Mouse (Mus musculus) lung, adult 2 months (tissue): ENCODE measurements around the gene Kctd14.
"Not testable (repeated sequence)": the region's sequence is repeated elsewhere in the genome, so short reads cannot be mapped to it uniquely, and the experiment has no call there.

Experiments
- CTCF ChIP-seq: fragments of 200-500 bp; IDR thresholded peaks from 2 replicates; pipeline ENCODE4 v1.5.1; 2011; ENCODE audit warnings: mild to moderate bottlenecking, low read length, control low read depth; ENCODE audit not compliant: insufficient read depth
- POLR2A ChIP-seq: fragments of 200-500 bp; IDR thresholded peaks from 2 replicates; pipeline ENCODE4 v1.6.1; 2011; ENCODE audit warnings: low read depth, mild to moderate bottlenecking, control low read depth, low read length, borderline replicate concordance; ENCODE audit errors: extremely low read depth

DNA sequence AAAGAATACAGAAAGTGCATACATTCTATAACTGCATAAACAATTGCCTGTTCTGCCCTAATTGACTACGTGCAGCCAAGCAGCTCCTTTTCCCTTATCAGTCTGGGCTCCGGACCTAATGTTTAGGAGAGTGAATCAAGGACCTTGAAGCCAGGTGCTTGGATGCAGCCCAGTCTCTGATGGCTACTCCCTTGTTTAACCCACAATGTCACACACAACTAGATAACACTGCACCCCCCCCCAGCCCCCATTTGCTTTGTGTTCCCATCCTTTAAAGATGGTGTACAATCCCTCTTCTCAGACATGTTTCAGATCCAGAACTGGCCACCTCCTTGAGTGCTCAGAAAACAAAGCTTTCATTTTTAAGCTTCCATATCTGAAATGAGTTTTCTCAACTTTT is at the start of gene Kctd14:
- not testable (repeated sequence) for TF ChIP-seq POLR2A, CTCF
